Mouse (Mus musculus) right cerebral cortex, adult 18-20 months (tissue): ENCODE results near the gene Cpt1b.
"Not testable (repeated sequence)": the region's sequence is repeated elsewhere in the genome, so short reads cannot be mapped to it uniquely, and the experiment has no call there.

Experiments used
- DNase-seq: peaks from one replicate; pipeline ENCODE4 v3.0.0; 2022; ENCODE audit warnings: mixed read lengths

Gene Cpt1b

DNA sequence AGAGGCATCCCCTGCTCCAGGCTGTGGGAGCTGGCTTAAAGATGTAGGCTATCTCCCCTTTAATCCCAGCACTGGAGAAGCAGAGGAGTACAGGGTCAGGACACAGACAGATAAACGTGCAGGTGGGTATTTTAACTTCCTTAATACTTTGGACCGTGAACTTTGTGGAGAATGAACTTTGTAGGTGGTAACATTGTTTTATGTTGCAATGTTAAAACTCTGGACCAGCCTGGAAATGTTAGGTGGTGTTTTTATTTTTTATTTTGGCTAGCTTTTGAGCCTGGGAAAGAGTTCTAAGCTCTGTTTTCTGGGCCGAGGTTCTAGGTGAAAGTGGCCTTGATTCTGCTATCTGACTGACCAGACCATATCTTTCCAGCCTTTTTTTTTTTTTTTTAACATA, 5.6 kb upstream of the Cpt1b start:
- no peak for DNase-seq

DNA sequence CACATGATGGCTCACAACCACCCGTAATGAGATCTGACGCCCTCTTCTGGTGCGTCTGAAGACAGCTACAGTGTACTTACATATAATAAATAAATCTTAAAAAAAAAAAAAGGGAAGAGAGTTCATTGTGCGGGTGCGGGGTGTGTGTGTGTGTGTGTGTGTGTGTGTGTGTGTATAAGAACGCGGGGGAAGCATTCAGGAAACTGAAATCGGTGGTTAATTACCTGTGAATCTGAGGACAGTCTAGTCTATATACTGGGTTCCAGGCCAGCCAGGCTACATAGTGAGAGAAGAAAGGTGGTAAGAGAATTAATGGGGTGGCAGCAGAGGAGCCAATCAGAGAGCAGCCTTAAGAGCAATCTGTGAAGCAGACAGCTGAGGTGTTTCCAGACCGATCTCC, 5.1 kb upstream of the Cpt1b start:
- DNase-seq: not testable (repeated sequence)

DNA sequence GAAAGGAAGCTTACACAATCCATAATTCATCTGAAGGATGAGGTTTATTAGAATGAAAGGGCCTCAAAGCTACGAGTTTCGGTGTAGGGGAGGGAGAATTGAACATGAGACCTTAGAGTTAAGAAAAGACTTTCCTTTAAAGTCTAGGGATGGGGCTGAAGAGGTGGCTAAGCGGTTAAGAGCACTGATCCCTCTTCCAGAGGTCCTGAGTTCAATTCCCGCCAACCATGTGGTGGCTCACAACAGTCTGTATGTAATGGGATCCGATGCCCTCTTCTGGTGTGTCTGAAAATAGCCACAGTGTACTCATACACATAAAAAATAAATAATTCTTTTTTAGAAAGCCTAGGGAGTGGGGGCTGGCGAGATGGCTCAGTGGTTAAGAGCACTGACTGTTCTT, 4.7 kb upstream of the Cpt1b start:
- DNase-seq: no peak

DNA sequence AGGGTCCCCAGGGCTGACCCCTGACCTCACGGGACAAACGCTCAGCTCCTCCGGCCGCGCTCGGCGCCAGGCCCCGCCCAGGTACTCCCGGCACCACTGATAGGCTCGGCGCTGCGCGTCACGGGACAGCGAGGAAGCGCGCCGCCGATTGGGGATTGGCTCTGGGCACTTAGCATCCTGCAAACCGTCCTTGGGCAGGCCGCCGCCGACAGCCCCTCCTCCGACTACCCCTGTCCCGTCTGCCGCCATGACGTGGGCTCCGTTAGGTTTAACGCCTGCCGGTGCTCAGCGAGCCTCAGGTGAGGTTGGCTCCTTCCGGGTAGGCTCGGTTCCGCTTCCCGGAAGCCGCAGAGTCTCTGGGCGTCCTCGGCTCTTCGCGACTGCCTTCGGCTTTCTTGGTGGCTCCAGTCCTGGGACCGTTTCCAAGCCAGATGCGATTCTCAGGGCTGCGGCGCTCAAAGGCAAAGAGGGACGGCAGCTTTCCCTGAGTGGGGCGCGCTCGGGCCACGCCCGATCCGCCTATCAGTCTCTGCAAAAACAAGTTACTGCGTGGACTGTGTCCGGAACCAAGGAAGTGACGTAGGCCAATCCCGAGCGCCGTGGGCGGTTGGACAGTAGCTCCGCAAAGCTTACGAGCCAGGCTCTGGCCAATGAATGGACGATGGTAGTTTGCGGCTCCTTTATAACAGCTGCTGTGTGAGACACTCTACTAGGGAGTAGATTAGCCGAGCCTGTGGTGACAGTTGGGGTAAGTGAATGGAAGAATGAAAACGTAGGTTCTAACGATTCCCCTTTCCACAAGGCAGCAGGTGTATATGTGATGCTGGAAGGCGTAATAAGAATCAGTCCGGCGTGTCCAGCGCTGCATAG, 3.9 kb upstream of the Cpt1b start, which contains the start of the genes C730034F03Rik, Gm44502 and Chkb:
Gene C730034F03Rik, plus strand, starts transcription at position 238 of the 870 bp plus-strand sequence.
Gene Gm44502, minus strand, starts transcription at position 345 of the 870 bp plus-strand sequence.
Gene Chkb, minus strand, starts transcription at position 557 of the 870 bp plus-strand sequence.
- peak; percentile 96 for DNase-seq

DNA sequence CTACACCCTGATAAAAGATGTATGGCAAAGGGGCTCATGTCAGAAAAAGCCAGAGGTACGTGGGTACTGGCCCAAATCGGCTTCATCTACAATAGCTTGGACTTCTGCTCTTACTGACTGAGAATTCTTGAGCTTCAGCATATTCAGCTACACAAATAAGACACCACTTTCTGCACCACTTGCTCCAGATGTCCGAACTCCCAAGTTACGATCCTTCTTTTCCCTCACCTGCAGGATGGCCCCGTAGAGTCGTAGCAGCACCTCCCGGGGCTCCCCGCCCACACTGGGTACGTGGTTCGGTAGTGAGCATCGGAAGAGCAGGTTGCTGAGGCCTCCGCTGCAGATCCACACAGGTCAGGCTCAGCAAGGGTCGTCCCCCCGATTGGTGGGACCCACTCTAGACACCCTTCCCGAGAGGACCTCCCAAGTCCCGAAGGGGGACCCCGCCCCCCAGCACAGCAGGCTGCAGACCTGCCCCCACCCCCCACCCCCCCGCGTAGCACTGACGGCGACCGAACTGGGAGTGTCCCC, 3.2 kb upstream of the Cpt1b start:
- DNase-seq: no peak

GRCm38 (mm10) chr15:89428136-89428790, 2.6 kb upstream of the Cpt1b start:
- no peak for DNase-seq

GRCm38 (mm10) chr15:89426716-89427115, 1.1 kb upstream of the Cpt1b start:
- DNase-seq: no peak

DNA sequence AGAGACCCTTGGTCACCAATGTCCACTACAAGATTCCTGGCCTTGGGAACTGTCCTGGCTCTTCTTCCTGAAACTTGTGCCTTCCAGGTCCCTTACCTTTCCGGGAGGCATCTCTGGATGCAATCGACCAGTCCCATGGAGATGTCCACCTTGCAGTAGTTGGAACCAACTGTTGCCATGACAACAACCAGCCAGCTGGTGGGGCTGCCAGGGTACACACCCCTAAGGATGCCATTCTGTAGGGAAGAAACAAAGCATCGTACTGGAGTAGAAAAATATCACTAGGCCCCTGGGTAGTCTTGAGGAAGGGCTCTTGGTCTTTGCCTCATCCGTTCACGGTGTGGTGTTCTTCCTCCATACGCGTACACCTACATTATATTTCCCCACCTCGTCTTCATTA, 1.0 kb downstream of the Cpt1b start:
- DNase-seq: no peak

- no peak for DNase-seq
Observed at GRCm38 (mm10) chr15:89421938-89422337, 3.7 kb downstream of the Cpt1b start.

GRCm38 (mm10) chr15:89415282-89415681, 10.4 kb downstream of the Cpt1b start:
- DNase-seq: no peak

DNA sequence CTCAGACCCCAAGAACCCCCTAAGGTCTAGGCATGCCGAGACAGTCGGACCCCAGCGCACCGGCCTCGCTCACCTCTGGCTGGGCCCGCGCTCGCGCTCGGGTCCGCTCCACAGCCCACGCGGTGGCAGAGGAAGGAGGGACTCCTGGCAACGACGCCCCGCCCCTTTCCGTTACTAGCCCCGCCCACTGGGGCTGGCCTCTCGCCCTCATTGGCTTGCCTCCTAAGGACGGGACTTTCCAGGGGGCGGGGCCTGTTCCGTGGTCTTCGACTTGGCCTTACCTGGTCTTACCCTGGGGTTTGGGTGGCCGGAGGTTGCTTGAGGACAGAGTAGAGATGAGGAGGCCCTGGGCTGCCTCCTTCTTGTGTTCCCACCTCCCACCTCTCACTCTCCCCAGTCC, 15.5 kb downstream of the Cpt1b start, which contains the start of gene Syce3:
Gene Syce3, minus strand, starts transcription at position 386 of the 400 bp plus-strand sequence.
- DNase-seq: no peak

- DNase-seq: no peak
Observed at GRCm38 (mm10) chr15:89406691-89407090, 19.0 kb downstream of the Cpt1b start.

DNA sequence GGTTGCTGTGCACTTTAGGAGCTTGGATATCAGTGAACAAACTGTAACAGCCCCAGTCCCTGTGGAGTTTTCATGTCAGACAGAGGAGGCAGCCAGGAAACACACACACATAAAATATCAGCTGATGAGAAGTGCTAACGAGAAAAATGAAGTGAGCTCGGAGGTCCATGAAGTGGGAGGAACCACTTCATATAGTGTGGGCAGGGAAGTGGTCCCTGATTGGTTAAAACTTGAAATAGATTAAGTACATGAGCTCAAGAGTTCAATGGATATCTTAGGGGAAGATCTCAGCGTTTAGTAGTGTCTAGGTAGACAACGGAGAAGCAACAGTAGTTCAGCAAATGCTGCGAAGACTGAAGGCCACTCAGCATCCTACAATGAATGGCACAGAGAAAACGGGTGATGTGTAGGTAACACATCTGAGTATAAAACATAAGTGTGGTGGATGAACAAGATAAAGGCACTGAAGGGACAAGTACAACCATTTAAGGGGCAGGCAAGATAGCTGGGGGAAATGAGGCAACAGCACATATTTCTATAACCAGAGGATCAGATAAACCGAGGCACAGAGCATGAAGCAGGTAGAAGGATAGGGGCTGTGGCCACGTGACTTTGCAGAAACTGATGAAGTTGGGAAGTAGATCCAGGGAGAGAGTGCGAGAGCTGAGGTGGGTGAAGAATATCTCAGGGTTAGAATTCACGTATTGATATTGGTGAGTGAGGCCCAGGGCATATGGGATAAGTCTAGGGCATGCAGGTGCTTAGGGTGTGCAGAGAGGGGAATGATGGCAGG, 20.6 kb downstream of the Cpt1b start:
- no peak for DNase-seq

- no peak for DNase-seq
Observed at GRCm38 (mm10) chr15:89402471-89402870, 23.2 kb downstream of the Cpt1b start.

GRCm38 (mm10) chr15:89399716-89400115, 25.9 kb downstream of the Cpt1b start:
- DNase-seq: no peak

GRCm38 (mm10) chr15:89398146-89398545, 27.5 kb downstream of the Cpt1b start:
- no peak for DNase-seq

- no peak for DNase-seq
Observed at GRCm38 (mm10) chr15:89396883-89397282, 28.8 kb downstream of the Cpt1b start.

- no peak for DNase-seq
Observed at GRCm38 (mm10) chr15:89390081-89390480, 35.6 kb downstream of the Cpt1b start.

- no peak for DNase-seq
Observed at GRCm38 (mm10) chr15:89387127-89387526, 38.5 kb downstream of the Cpt1b start.

GRCm38 (mm10) chr15:89384617-89385016, 41.0 kb downstream of the Cpt1b start, which contains the start of gene Klhdc7b:
Gene Klhdc7b, plus strand, starts transcription at chr15:89384917.
- DNase-seq: no peak

GRCm38 (mm10) chr15:89379429-89379828, 46.2 kb downstream of the Cpt1b start:
- DNase-seq: no peak

GRCm38 (mm10) chr15:89378831-89379401, 46.7 kb downstream of the Cpt1b start, which contains the start of gene Odf3b:
Gene Odf3b, minus strand, starts transcription at chr15:89379282.
- DNase-seq: no peak
